Mouse (Mus musculus) kidney, postnatal 36 days (tissue): ENCODE results near the gene Ugt1a2.
"Not testable (repeated sequence)": the region's sequence is repeated elsewhere in the genome, so short reads cannot be mapped to it uniquely, and the experiment has no call there.

ENCODE experiments used
- DNase-seq, 2 experiments: peaks; one replicate each; pipeline ENCODE4 v3.0.0; 2021 to 2022; ENCODE audit warnings: mixed read lengths in 2 of 2

Ugt1a2 gene

DNA sequence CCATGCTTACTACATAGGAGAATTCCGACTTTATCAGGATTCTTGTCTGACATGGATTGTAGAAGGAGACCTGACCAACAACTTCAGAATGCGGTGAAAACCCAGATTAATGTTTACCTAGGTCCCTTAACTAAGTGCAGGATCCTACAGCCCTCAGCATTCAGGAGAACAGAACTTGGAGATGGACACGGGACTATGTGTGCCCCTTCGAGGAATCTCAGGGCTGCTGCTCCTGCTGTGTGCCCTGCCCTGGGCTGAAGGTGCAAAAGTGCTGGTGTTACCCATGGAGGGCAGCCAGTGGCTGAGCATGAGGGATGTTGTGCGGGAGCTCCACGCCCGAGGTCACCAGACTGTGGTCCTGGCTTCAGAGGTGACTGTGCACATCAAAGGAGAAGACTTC is at the start of gene Ugt1a2:
Gene Ugt1a2, plus strand, starts transcription at position 146 of the 400 bp plus-strand sequence.
- DNase-seq, result peak; percentile 41 to 82

GRCm38 (mm10) chr1:88158430-88158829 is 42.0 kb upstream of the Ugt1a2 start:
- DNase-seq, result no peak

DNA sequence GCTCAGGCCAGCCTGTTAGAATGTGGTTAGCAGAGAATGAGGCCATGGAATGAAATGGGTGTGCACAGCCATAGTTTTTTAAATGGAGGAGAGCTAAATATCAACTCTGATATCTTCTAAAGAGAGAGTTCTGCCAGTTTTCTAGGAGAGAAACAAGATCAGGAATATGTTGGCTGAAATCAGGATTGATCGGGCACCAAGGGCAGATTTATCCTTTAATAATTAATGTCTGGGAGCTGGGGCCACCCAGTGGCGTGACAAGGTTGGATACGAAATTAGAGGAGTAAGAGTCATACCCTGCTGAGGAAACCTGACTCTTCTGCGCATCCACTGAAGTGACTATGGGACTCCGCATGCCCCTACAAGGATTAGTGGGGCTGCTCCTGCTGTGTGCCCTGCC is 34.7 kb upstream of the Ugt1a2 start, which contains the start of gene Ugt1a5:
Gene Ugt1a5, plus strand, starts transcription at position 302 of the 400 bp plus-strand sequence.
- no peak for DNase-seq

DNA sequence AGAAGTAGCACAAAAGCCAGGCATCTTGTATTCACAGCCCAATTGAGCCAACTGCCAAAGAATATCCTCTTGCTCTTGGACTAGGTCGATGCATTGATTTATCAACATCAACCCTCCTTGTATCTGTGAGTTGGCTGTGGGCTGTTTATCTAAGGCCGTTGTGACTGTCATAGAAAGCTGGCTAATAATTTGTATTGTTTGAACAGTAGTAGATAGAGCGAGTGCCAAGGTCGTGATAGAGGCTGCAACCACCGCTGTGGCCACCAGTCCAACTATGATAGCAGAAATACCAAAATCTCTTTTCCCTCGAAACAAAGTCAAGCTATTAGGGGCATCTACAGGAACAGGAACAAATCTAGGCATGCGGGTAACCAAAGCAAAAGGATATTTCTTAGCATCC is 28.2 kb upstream of the Ugt1a2 start:
- not testable (repeated sequence) for DNase-seq

DNA sequence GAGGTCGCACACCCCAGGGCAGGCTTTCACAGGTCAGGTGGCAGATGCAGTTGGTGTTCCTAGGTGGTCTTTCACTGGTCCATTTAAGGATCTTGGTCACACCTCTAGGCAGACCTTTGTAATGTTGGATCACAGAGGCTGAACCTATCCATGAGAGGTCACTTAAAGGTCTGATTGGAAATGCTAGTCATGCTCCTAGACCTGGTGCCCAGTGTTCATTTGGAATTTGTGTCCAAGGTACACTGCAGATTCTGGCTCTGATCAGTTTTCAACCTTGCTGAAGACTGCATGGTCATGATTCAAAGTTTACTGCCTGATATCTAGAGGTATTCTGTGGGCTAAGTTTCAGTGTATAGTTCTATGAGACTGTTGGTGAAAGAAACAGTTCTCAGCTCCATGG is 20.7 kb upstream of the Ugt1a2 start:
- peak in 1 of 2 experiments; percentile 40 for DNase-seq

DNA sequence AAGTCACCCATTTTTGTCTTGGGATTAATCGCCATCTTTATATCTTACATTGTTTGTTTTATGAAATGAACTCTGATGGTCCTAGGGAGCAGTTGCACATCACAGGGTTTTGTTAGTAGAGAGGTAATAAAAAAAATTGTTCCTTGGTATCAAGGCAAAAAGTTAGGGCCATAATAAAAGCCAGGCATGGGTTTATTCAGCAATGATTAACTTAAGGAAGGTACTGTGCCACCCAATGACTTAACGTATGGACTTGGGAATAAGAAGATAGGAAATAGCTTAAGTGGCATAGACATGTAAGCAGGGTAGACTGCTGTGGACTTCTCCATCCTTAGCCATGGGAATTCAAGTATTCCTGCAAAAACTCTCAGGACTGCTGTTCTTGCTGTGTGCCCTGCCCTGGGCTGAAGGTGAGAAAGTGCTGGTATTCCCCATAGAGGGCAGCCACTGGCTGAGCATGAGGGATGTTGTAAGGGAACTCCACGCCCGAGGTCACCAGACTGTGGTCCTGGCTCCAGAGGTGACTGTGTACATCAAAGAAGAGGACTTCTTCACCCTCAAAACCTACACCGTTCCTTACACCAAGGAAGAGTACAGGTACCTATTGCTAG is 14.0 kb upstream of the Ugt1a2 start:
- no peak for DNase-seq

- DNase-seq, result no peak
Observed at GRCm38 (mm10) chr1:88192136-88192535, 8.3 kb upstream of the Ugt1a2 start.

DNA sequence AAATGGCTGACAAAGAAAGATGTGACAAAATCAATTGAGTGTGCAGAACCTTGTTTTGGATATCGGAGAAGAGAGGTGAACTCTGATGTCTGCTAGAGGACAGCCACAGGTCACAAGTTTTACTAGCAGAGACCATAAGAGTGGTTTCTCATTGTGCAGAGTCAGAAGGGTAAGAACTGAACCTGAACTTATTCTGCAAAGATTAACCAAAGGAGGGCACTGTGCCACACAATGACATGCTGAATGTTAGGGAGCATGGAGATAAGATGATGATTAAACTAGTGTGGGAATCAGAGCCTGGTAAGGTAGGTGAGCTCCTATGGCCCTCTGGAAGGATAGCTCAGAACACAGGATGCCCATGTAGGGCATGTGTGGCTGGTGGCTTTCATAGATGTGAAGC is 4.7 kb upstream of the Ugt1a2 start:
- peak; percentile 83 to 92 for DNase-seq

DNA sequence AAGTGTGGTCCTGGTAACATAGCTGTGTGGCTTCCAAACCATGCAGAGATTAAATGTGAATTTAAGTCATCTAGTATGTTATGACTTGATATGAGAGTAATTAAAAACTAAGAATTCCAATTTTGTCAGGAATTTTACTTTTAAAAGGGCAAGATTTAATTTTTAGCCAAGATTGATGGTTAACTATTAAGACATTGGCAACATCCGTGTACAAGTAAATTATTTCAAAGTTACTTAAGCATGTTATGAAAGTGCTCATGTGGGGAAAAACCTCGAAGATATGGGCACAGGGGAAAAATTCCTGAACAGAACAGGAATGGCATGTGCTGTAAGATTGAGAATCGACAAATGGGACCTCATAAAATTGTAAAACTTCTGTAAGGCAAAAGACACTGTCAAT is 3.0 kb upstream of the Ugt1a2 start:
- peak in 1 of 2 experiments; percentile 45 for DNase-seq

- no peak for DNase-seq
Observed at GRCm38 (mm10) chr1:88199996-88200395, 405 bp upstream of the Ugt1a2 start.

DNA sequence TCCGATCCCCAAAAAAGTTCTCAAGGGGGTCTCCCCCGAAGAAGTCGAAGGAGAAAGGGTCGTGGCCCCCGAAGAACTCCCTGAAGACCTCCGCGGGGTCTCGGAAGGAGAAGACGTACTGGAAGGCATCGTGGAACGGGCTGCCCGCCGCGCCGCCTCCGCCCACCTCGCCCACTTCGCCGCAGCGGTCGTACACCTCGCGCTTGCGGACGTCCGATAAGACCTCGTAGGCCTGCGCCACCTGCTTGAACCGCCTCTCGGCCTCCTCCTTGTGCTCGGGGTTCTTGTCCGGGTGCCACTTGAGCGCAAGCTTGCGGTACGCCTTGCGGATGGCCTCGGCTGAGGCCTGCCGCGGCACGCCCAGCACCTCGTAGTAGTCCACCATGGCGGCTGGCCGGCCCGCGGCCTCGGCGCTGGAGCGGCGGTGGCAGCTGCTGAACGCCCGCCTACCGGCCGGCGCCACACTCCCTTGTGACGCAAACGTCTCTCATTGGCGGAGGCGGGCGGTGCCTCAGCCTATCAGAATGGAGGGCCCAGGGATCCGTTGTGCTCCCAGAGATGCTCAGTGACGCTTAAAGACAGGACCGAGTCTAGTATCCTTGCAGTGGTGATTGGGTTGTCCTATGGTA is 5.0 kb downstream of the Ugt1a2 start, which contains the start of gene Dnajb3:
Gene Dnajb3, minus strand, starts transcription at position 489 of the 629 bp plus-strand sequence.
- DNase-seq, result peak; percentile 72 to 79

DNA sequence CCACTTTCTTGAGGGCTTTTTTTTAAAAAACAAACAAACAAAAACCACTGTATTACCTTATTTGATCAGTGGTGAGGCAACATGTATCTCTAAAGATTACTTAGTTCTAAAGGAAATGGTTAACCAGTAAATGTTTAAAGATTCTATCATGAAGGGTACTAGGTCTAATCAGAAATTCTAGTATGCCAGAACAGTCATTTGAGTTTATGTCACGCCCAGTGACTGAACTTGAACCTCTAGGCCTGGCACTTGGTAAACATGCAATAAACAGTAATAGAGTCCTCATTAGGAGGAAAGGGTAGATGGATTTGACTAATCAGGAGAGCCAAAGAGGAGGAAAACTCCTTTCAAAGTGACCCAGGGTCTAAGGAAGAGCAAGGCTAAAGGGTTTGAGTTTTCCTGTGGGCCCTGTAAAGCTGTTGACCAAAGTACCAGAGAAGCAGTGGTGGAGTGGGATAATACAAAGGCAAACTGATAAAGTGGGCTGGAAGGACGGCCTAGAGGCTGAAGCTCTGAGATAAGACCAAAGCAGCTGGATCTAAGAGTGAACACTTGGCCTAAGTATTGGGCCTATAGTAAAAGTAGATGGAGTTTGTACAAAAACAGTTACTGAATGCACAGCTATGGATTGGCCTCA is 6.6 kb downstream of the Ugt1a2 start:
- no peak for DNase-seq

- peak; percentile 50 to 81 for DNase-seq
Observed at GRCm38 (mm10) chr1:88211812-88212211, 11.4 kb downstream of the Ugt1a2 start, which contains the start of gene Ugt1a1. TSS of gene Ugt1a1 (plus strand) at chr1:88211959.

- DNase-seq, result no peak
Observed at GRCm38 (mm10) chr1:88212341-88213045, 12.1 kb downstream of the Ugt1a2 start.

DNA sequence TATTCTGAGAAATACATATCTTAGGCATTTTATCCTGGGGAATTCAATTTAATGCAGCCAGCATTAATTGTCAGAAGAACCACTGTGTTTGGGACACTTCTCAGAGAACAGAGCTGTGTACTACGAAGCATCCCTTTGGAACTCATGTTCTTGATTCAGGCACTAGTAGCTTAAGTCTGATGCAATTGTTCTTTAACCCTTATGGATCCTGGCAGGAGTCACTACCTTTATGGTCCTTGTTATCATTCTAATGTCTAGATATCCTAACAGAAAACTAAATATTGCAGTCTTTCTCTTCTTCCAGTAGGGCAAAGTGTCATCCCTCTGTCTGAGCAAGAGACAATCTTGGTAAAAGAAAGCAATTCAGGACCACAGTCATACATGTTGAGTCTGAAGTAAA is 12.7 kb downstream of the Ugt1a2 start:
- no peak for DNase-seq

DNA sequence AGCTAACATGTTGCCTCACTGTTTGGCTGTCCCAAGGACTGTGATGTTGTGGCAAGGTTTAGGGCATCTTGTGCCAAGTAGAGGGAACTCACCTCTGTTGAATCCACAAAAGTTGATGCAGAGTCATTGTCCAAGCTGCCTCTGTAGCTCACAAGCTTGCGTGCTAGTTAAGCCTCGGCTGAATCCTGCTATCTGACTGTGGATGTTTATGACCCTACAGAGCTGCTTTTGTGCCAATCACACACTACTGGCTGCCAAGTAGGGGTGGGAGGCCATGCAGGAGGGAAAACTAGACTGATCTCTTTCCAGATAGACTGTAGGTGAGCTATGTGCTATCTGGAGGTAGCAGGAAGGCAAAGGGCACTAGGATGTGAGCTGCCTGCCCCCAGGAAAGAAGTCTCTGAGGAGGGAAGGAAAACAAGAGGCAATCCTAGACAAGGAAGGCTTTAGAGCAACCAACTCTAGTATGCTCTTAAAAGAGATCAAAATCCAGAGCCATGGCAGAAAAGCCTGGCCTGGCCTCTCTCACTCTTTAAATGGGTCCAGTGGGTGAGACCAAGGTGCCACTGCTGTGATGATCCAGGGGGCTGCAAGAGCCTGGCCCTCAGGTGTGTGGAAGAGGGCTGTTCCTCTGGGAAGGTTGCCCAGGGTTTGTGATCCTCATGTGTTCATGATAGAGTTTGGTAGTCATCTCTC is 13.5 kb downstream of the Ugt1a2 start:
- DNase-seq, result no peak

- DNase-seq, result no peak
Observed at GRCm38 (mm10) chr1:88214462-88214952, 14.1 kb downstream of the Ugt1a2 start.

GRCm38 (mm10) chr1:88215466-88216380 is 15.3 kb downstream of the Ugt1a2 start:
- DNase-seq, result no peak

DNA sequence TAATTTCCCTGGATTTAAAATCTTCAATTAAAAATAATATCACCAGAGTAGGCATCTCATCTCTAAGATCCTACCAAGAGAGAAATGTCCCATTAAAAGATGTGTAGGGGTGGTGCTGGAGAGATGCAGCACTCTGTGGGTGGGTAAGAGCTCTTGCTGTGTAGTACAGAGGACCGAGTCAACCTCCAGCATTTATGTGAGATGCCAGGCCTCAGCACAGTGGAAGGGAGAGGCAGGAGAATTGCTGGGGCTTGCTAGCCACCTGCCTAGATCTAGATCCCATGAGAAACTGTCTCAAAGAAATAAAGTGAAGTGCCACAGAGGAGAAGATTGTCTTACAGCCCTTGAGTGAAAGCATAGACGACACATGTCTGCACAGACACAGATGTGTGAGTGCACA is 16.1 kb downstream of the Ugt1a2 start:
- no peak for DNase-seq

DNA sequence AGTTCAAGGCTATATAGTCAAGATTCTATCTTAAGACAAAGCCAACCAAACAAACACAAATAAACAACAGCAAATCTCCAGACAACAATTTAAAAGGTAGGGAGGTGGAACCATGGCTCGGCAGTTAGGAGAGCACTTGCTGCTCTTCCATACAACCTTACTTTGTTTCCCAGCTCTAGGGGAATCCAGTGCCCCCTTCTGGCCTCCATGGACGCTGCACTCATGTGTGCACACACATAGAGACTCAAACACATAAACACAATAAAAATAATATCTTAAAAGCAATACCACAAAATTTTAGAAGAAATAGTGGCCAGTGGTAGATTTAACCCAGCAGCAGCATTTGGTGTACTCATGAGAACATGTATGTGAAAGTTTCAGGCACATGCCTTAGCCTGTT is 16.7 kb downstream of the Ugt1a2 start:
- no peak for DNase-seq

DNA sequence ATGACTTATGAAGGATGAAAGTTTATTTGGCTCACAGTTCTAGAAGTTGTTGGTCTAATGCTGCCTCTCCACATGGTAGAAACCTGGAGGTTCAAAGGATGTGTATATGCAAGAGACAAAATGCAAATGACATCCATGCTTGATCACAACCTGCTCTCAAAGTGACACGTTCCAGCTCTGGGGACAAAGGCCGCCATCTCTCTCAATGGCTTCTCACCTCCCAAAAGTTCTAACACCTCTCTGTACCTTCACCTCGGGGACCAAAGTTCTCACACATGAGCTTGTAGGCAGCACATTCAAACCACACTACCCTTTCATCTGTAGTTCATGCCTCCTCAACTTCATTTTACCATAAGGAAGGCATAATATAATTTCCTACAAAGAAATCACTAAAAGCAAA is 17.2 kb downstream of the Ugt1a2 start:
- no peak for DNase-seq
